Mouse (Mus musculus): ENCODE measurements around the gene Prpf4b. TPM values are rescaled to one million over a fixed set of nuclear protein-coding genes. Genes with fewer than 3 reads are reported as not detected.
"Not testable (repeated sequence)": the region's sequence is repeated elsewhere in the genome, so short reads cannot be mapped to it uniquely, and the experiment has no call there.

The Prpf4b gene
- polyA plus RNA-seq, 1 experiment: 12.9 TPM

- DNase-seq (ENCODE audit: low read depth, low spot score): no peak
- 77% methylated on average over 4 of the region's 4 CpGs for WGBS
Measured at GRCm38 (mm10) chr13:34924210-34924609, 49.1 kb downstream of the Prpf4b start, which contains the start of the genes Fam217a and 4933417A18Rik. Gene Fam217a (minus strand): TSS chr13:34924310. Gene 4933417A18Rik (plus strand): TSS chr13:34924409.

GRCm38 (mm10) chr13:34934931-34935644 lies 60.0 kb downstream of the Prpf4b start:
- DNase-seq (ENCODE audit: low read depth, low spot score): no peak
- WGBS: 49% methylated on average over 10 of the region's 10 CpGs

GRCm38 (mm10) chr13:34942370-34942769 lies 67.3 kb downstream of the Prpf4b start:
- no peak for DNase-seq (ENCODE audit: low read depth, low spot score)

- 71% methylated on average over 2 of the region's 2 CpGs for WGBS
- not testable (repeated sequence) for DNase-seq (ENCODE audit: low read depth, low spot score)
Measured at GRCm38 (mm10) chr13:34951437-34951836, 76.3 kb downstream of the Prpf4b start.

Other genes with a start within 250 kb of the Prpf4b start
- 26.2 and 48.5 TPM in 2 replicates for gene Pxdc1, start 221.8 kb upstream of the Prpf4b start, polyA plus RNA-seq (2012; rRNA removed)
- 0.08 TPM in 1 of 2 replicates, not detected in the other for gene Fam50b, start 140.5 kb upstream of the Prpf4b start, polyA plus RNA-seq (2012; rRNA removed)
- gene Fam217a, start 49.0 kb downstream of the Prpf4b start, polyA plus RNA-seq (2012; rRNA removed): 0.06 and 0.07 TPM in 2 replicates
- not detected in 2 replicates for gene 4933417A18Rik, start 49.1 kb downstream of the Prpf4b start, polyA plus RNA-seq (2012; rRNA removed)
- 9.2 and 14.0 TPM in 2 replicates for gene Eci3, start 88.5 kb downstream of the Prpf4b start, polyA plus RNA-seq (2012; rRNA removed)
- 36.7 and 44.6 TPM in 2 replicates for gene Eci2, start 151.8 kb downstream of the Prpf4b start, polyA plus RNA-seq (2012; rRNA removed)